8 mouse cellular contexts compared by ENCODE assay signal in the genomic region with DNA sequence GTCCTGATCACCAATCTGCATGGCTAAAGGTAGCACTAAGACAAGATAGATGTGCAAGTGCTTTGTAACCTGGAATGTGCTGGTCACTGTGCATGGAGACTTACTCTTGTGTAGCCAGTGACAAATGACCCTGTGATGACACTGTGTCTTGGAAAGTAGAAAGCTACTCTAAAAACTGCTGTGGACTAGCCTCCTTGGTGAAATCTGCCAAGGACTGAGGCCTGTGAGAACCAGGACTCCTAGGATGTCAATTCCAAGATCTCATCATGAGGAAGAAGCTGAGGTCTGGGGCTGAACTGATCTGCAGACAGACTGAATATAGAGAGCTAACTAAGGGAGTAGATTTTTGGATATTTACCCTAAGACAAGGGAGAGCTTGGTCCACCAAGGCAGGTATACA. TPM values are rescaled to one million over a fixed set of nuclear protein-coding genes. Genes with fewer than 3 reads are reported as not detected.
A peak's percentile ranks its signal among the peaks of the same experiment; 100 is the strongest.
DNase-seq lines count a peak whose midpoint lies in the region; ATAC-seq and TF ChIP-seq lines count a peak whose summit lies in the region.

No protein-coding gene starts in this region.

- H3K4me2 ChIP-seq in hindbrain, embryonic 16.5 days (ENCODE audit: low read length): no peak overlapping the region
- no peak overlapping the region for H3K4me2 ChIP-seq in intestine, postnatal 0 days (replicated peaks; ENCODE audit: low read depth)

- intact Hi-C loops in left cerebral cortex, postnatal 36 days (cut with DNase I): no loop called here

- no peak for TF ChIP-seq POLR2A in spleen, adult 2 months (IDR thresholded peaks at IDR 0.05; ENCODE audit: low read depth, low read length)

- no peaks in the 10 kb centered on the region for H3K27me3 ChIP-seq in hindbrain, embryonic 10.5 days (ENCODE audit: insufficient read depth, poor library complexity, severe bottlenecking)
- H3K27me3 ChIP-seq in hindbrain, embryonic 16.5 days (replicated peaks; ENCODE audit: control insufficient read depth, insufficient read depth, low read length): no peaks in the 10 kb centered on the region
- no peaks in the 10 kb centered on the region for H3K27me3 ChIP-seq in spleen, adult 2 months (ENCODE audit: control insufficient read depth, insufficient read depth, low read length)
- H3K27me3 ChIP-seq in intestine, postnatal 0 days (replicated peaks; ENCODE audit: control insufficient read depth, insufficient read depth, low read length): no peaks in the 10 kb centered on the region

- DNase-seq in hindbrain, embryonic 10.5 days (ENCODE audit: low spot score): no peak
- DNase-seq in spleen, adult 2 months (ENCODE audit: low read depth in 1 of 2, low spot score in 2 of 2): no peak
- no peak for DNase-seq in spleen, postnatal 4 days (ENCODE audit: low spot score in 2 of 2)
- no peak for DNase-seq in urinary bladder, postnatal 14 days (ENCODE audit: low spot score)
- DNase-seq in left cerebral cortex, postnatal 36 days (ENCODE audit: low spot score in 2 of 2): no peak
- no peak for DNase-seq in layer of hippocampus, adult 18-20 months (ENCODE audit: low spot score in 2 of 2)

- no peaks in the 10 kb centered on the region for H3K9me3 ChIP-seq in hindbrain, embryonic 10.5 days
- H3K9me3 ChIP-seq in hindbrain, embryonic 16.5 days (ENCODE audit: control insufficient read depth, low read length): no peaks in the 10 kb centered on the region
- H3K9me3 ChIP-seq in intestine, postnatal 0 days (ENCODE audit: control insufficient read depth): no peaks in the 10 kb centered on the region

- H3K36me3 ChIP-seq in hindbrain, embryonic 10.5 days: peaks cover 65% of the 10 kb centered on the region
- H3K36me3 ChIP-seq in hindbrain, embryonic 16.5 days (ENCODE audit: control insufficient read depth, insufficient read depth, low read length): no peaks in the 10 kb centered on the region
- H3K36me3 ChIP-seq in spleen, adult 2 months (ENCODE audit: control insufficient read depth, insufficient read depth, low read length): no peaks in the 10 kb centered on the region
- peaks cover 6% of the 10 kb centered on the region; the same call in 1 of the 2 replicates for H3K36me3 ChIP-seq in intestine, postnatal 0 days (ENCODE audit: control insufficient read depth, insufficient read depth)

- TF ChIP-seq CTCF in spleen, adult 2 months (IDR thresholded peaks at IDR 0.05; ENCODE audit: extremely low read depth, insufficient read depth, insufficient read length, insufficient replicate concordance): no peak
- no peak for TF ChIP-seq CTCF in intestine, postnatal 0 days (IDR thresholded peaks at IDR 0.05; ENCODE audit: low read depth)

- no peak for ATAC-seq in hindbrain, embryonic 16.5 days
- no peak for ATAC-seq in intestine, postnatal 0 days

- H3K27ac ChIP-seq in hindbrain, embryonic 10.5 days: peak overlapping the region; percentile 71
- H3K27ac ChIP-seq in hindbrain, embryonic 16.5 days (ENCODE audit: low read depth, low read length): no peak overlapping the region
- H3K27ac ChIP-seq in spleen, adult 2 months (ENCODE audit: insufficient read depth, low read length): peak overlapping the region; percentile 10; the same call in 1 of the 2 replicates
- H3K27ac ChIP-seq in intestine, postnatal 0 days (ENCODE audit: low read depth, low read length): peak overlapping the region; percentile 60

- peaks cover 82% of the 10 kb centered on the region for H3K4me1 ChIP-seq in hindbrain, embryonic 10.5 days (replicated peaks)
- H3K4me1 ChIP-seq in hindbrain, embryonic 16.5 days (ENCODE audit: control insufficient read depth, insufficient read depth, low read depth, low read length): peaks cover 45% of the 10 kb centered on the region
- H3K4me1 ChIP-seq in spleen, adult 2 months (ENCODE audit: control insufficient read depth, insufficient read depth, insufficient read length): peaks cover 9% of the 10 kb centered on the region; the same call in 1 of the 2 replicates
- peaks cover 5% of the 10 kb centered on the region; the same call in 1 of the 2 replicates for H3K4me1 ChIP-seq in intestine, postnatal 0 days (replicated peaks; ENCODE audit: control insufficient read depth, insufficient read depth, low read length)

- H3K9ac ChIP-seq in hindbrain, embryonic 16.5 days (ENCODE audit: low read depth, low read length): no peak overlapping the region
- H3K9ac ChIP-seq in intestine, postnatal 0 days (ENCODE audit: low read depth, low read length): no peak overlapping the region

- no peak overlapping the region for H3K4me3 ChIP-seq in hindbrain, embryonic 10.5 days
- H3K4me3 ChIP-seq in hindbrain, embryonic 16.5 days (ENCODE audit: low read length): no peak overlapping the region
- no peak overlapping the region for H3K4me3 ChIP-seq in spleen, adult 2 months (ENCODE audit: extremely low read depth, insufficient read depth, insufficient read length)
- no peak overlapping the region for H3K4me3 ChIP-seq in intestine, postnatal 0 days (ENCODE audit: low read depth, low read length)

RNA-seq across cellular contexts. Expression of a gene that starts 10.0 kb away (rescaled TPM):
- 110 and 128 TPM in 2 replicates for polyA plus RNA-seq in hindbrain, embryonic 10.5 days (2016; fragmentation: Nextera tagmentation; extraction: Ambion mirVana)
- 138 and 159 TPM in 2 replicates for polyA plus RNA-seq in hindbrain, embryonic 16.5 days (2015; fragmentation: Nextera tagmentation; extraction: Ambion mirVana)
- polyA plus RNA-seq in spleen, adult 2 months (2012; rRNA removed): 36.2 and 57.4 TPM in 2 replicates
- polyA plus RNA-seq in intestine, postnatal 0 days (2015; fragmentation: Nextera tagmentation; extraction: Ambion mirVana): 58.5 and 62.5 TPM in 2 replicates
- total RNA-seq in left cerebral cortex, postnatal 36 days (2021): 100 to 1,000 TPM; 128 to 133 TPM
- 100 to 1,000 TPM; 134 to 146 TPM for total RNA-seq in layer of hippocampus, adult 18-20 months (2021)

RNA-seq across cellular contexts. Expression of a gene that starts 26.2 kb away (rescaled TPM):
- 106 and 137 TPM in 2 replicates for polyA plus RNA-seq in hindbrain, embryonic 10.5 days (2016; fragmentation: Nextera tagmentation; extraction: Ambion mirVana)
- polyA plus RNA-seq in hindbrain, embryonic 16.5 days (2015; fragmentation: Nextera tagmentation; extraction: Ambion mirVana): 14.8 and 19.8 TPM in 2 replicates
- 2.0 and 2.2 TPM in 2 replicates for polyA plus RNA-seq in spleen, adult 2 months (2012; rRNA removed)
- 15.3 and 16.1 TPM in 2 replicates for polyA plus RNA-seq in intestine, postnatal 0 days (2015; fragmentation: Nextera tagmentation; extraction: Ambion mirVana)
- total RNA-seq in left cerebral cortex, postnatal 36 days (2021): 1 to 10 TPM; 3.2 to 3.6 TPM
- 1 to 10 TPM; 1.6 to 1.9 TPM for total RNA-seq in layer of hippocampus, adult 18-20 months (2021)
